Mouse (Mus musculus) right cerebral cortex, postnatal 36 days (tissue): ENCODE results near the gene Itgb4.

Experiments used
- DNase-seq, 2 experiments: peaks; one replicate each; pipeline ENCODE4 v3.0.0; 2022; ENCODE audit warnings: low spot score in 2 of 2, mixed read lengths in 1 of 2

Itgb4 gene

GRCm38 (mm10) chr11:116028177-116028865, 53.8 kb downstream of the Itgb4 start:
- no peak for DNase-seq

- DNase-seq = no peak
Observed at GRCm38 (mm10) chr11:116029086-116029865, 54.8 kb downstream of the Itgb4 start.

- peak; percentile 96 to 98 for DNase-seq
Observed at GRCm38 (mm10) chr11:116030088-116030897, 55.8 kb downstream of the Itgb4 start, which contains the start of gene Unk. TSS of gene Unk (plus strand) at chr11:116030322.

GRCm38 (mm10) chr11:116030898-116031845, 56.7 kb downstream of the Itgb4 start:
- no peak for DNase-seq

GRCm38 (mm10) chr11:116034584-116034983, 60.1 kb downstream of the Itgb4 start:
- DNase-seq = no peak

- DNase-seq = no peak
Observed at GRCm38 (mm10) chr11:116036671-116037070, 62.2 kb downstream of the Itgb4 start.

GRCm38 (mm10) chr11:116037826-116038225, 63.3 kb downstream of the Itgb4 start:
- DNase-seq = no peak

- DNase-seq = no peak
Observed at GRCm38 (mm10) chr11:116040593-116040992, 66.1 kb downstream of the Itgb4 start.

GRCm38 (mm10) chr11:116041833-116042232, 67.3 kb downstream of the Itgb4 start:
- DNase-seq = no peak

- DNase-seq = no peak
Observed at GRCm38 (mm10) chr11:116042372-116043138, 68.0 kb downstream of the Itgb4 start.

GRCm38 (mm10) chr11:116043286-116043685, 68.8 kb downstream of the Itgb4 start:
- DNase-seq = no peak

- no peak for DNase-seq
Observed at GRCm38 (mm10) chr11:116045173-116045572, 70.7 kb downstream of the Itgb4 start.

- DNase-seq = no peak
Observed at GRCm38 (mm10) chr11:116049610-116050009, 75.1 kb downstream of the Itgb4 start.

GRCm38 (mm10) chr11:116050196-116050595, 75.7 kb downstream of the Itgb4 start:
- no peak for DNase-seq

GRCm38 (mm10) chr11:116053510-116054229, 79.2 kb downstream of the Itgb4 start:
- DNase-seq = no peak

GRCm38 (mm10) chr11:116055873-116056272, 81.4 kb downstream of the Itgb4 start:
- no peak for DNase-seq

GRCm38 (mm10) chr11:116057237-116057881, 82.8 kb downstream of the Itgb4 start:
- no peak for DNase-seq
